Mouse (Mus musculus) thymus, adult 2 months (tissue): ENCODE measurements around the gene Arap1. TPM values are rescaled to one million over a fixed set of nuclear protein-coding genes. Genes with fewer than 3 reads are reported as not detected.

Experiments used
- DNase-seq: peaks from one replicate; pipeline ENCODE4 v3.0.0; 2021
- H3K27ac ChIP-seq: fragments of 200-500 bp; 2 replicates; pipeline ENCODE4 v1.5.1; 2012; ENCODE audit warnings: low read length, control low read depth; ENCODE audit not compliant: control insufficient read depth, insufficient read depth
- H3K27me3 ChIP-seq: fragments of 200-500 bp; 2 replicates; pipeline ENCODE4 v1.6.1; 2012; ENCODE audit warnings: mild to moderate bottlenecking, low read length, moderate library complexity, mixed read lengths; ENCODE audit not compliant: control insufficient read depth, insufficient read depth
- H3K36me3 ChIP-seq: fragments of 200-500 bp; 2 replicates; pipeline ENCODE4 v1.6.1; 2012; ENCODE audit warnings: mild to moderate bottlenecking, low read length, moderate library complexity; ENCODE audit not compliant: control insufficient read depth, insufficient read depth
- H3K4me1 ChIP-seq: fragments of 200-500 bp; replicated peaks from 2 replicates; pipeline ENCODE4 v1.6.1; 2012; ENCODE audit warnings: low read length; ENCODE audit not compliant: control insufficient read depth, insufficient read depth
- H3K4me3 ChIP-seq: fragments of 200-500 bp; 2 replicates; pipeline ENCODE4 v1.5.1; 2012; ENCODE audit warnings: mild to moderate bottlenecking, low read length, control low read depth, moderate library complexity; ENCODE audit not compliant: control insufficient read depth, insufficient read depth
- CTCF ChIP-seq: fragments of 200-500 bp; IDR thresholded peaks from 2 replicates; pipeline ENCODE4 v1.5.1; 2012; ENCODE audit warnings: mild to moderate bottlenecking, control low read depth, low read length, moderate library complexity, borderline replicate concordance; ENCODE audit not compliant: control insufficient read depth, poor library complexity, insufficient read depth; ENCODE audit errors: extremely low read depth
- POLR2A ChIP-seq: fragments of 200-500 bp; IDR thresholded peaks from 2 replicates; pipeline ENCODE4 v1.6.1; 2012; ENCODE audit warnings: mild to moderate bottlenecking, low read length, control low read depth, moderate library complexity; ENCODE audit not compliant: control insufficient read depth, poor library complexity, insufficient read depth; ENCODE audit errors: extremely low read depth
- WGBS: fragments of 180-500 bp; shearing (Covaris S2); methylation state at CpG from one replicate; pipeline ENCODE4 v1.1.7; 2018; 5-methylcytosine and 5-hydroxymethylcytosine counted together
- polyA plus RNA-seq: library from polyadenylated mRNA; depleted of rRNA; stranded (reverse); fragments of >200 nt; gene quantifications from 2 replicates; pipeline ENCODE4 v1.2.3, GENCODE M21; 2012

Arap1 gene
- polyA plus RNA-seq, 1 experiment, result 225 TPM

DNA sequence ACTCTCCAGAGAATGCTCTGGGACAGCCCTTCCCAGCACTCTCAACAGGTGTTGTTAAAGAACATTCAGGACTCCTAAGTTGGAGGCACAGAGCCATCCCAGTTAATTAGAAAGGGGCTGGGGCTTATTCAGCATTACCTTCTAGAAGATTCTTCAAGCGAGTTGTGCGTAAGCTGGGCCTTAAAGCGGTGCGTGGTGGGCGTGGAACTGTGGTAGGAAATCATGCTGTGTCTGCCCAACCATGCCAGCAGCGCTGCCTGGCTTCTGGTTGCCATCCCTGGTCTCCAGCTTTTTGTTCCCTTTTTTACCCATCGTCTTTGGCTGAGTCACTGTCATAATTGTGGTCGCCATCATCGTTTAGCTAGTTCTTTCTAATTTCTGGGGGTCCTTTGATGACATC, 106.6 kb downstream of the Arap1 start:
- TF ChIP-seq CTCF (no peak), POLR2A (no peak)
- Histone ChIP-seq H3K36me3 (no peaks in the 10 kb centered on the region), H3K27me3 (no peaks in the 10 kb centered on the region; the same call in 1 of the 2 replicates), H3K4me1 (peaks cover 28% of the 10 kb centered on the region), H3K27ac (no peak overlapping the region), H3K4me3 (no peak overlapping the region)
- WGBS, result 27% methylated on average over 9 of the region's 9 CpGs
- DNase-seq, result no peak

DNA sequence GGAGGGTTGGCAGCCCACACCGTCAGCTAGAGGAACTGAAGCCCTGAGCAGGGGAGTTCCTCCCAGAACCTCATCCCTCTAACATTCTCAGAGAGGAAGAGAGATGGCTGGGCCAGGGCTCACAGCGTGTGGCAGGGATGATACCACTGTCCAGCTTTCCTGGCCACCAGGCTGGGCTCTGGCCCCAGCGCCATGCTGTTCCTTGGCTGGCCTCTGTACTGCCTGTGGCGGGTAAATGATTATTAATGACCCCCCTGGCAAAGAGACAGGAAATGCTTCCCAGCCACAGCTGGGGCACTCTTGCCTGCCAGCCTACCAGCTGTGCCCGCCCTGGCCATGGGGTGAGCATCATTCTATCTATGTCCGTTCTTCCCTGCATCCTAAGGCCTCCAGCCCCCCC, 107.3 kb downstream of the Arap1 start:
- no peaks in the 10 kb centered on the region for H3K36me3 ChIP-seq
- 81% methylated on average over 6 of the region's 6 CpGs for WGBS
- no peak overlapping the region for H3K27ac ChIP-seq
- no peaks in the 10 kb centered on the region; the same call in 1 of the 2 replicates for H3K27me3 ChIP-seq
- no peak for DNase-seq
- no peak overlapping the region for H3K4me3 ChIP-seq
- peaks cover 28% of the 10 kb centered on the region for H3K4me1 ChIP-seq
- TF ChIP-seq CTCF, result no peak
- no peak for TF ChIP-seq POLR2A

DNA sequence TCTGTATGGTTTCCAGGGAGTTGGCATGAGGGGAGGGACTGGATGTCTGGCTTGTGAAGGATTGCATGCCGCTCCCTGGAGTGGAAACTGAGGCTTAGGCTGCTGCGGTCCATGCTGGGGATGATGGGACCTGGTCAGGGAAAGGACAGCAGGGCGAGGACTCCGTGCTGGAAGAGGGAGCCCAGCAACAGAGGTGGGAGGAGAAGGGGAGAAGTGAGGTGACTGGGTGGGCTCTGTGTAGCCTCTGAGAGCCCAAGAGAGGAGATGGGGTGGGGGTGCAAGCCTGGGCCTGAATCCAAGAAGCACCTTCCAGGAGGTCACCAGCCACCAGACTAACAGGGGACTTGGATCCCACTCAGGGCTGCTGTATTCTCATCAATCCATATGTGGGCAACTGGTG, 108.5 kb downstream of the Arap1 start:
- Histone ChIP-seq H3K36me3 (no peaks in the 10 kb centered on the region), H3K27me3 (no peaks in the 10 kb centered on the region; the same call in 1 of the 2 replicates), H3K27ac (no peak overlapping the region), H3K4me1 (peaks cover 28% of the 10 kb centered on the region), H3K4me3 (no peak overlapping the region)
- DNase-seq, result no peak
- 93% methylated on average over 4 of the region's 4 CpGs for WGBS
- TF ChIP-seq CTCF (no peak), POLR2A (no peak)

DNA sequence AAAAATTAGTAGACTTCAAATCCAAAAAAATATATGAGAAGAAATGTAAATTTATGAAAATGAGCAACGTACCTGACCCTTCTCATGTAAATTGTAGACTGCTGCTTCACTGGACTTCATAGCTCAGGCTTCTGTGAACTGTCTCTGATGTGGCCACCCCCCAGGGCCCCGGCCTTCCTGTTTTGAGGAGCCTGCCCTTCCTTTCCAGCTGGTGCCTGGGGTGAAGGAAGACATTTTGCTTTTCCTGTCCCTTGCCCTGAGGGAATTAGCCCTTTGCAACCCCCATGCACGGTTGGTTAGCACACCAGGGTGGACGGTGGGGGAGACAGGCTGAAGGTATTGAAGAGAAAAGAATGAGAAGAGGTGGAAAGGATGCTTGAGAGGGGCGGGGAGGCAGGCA, 108.9 kb downstream of the Arap1 start:
- Histone ChIP-seq H3K4me1 (peaks cover 28% of the 10 kb centered on the region), H3K36me3 (no peaks in the 10 kb centered on the region), H3K4me3 (no peak overlapping the region), H3K27me3 (no peaks in the 10 kb centered on the region; the same call in 1 of the 2 replicates), H3K27ac (no peak overlapping the region)
- DNase-seq, result no peak
- TF ChIP-seq POLR2A, result no peak
- no peak for TF ChIP-seq CTCF
- 24% methylated on average over 5 of the region's 5 CpGs for WGBS

DNA sequence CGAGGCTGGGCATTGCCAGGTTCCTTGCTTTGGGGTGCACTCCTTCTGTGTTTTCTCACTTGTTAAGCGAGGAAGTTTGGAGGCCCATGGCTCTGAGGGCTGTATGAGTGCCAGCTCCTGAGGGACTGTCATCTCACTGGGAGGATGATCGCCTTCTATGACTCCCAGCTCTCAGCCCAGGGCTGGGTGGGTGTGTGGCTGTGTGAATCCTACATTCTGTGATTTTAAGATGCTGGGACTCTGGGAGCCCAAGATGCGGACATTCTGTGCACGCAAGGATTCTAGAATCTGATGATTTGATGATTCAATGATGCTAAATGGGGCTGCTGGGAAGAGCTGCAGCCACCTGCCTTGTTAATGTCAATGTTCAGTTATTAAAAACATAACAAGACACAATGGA, 109.4 kb downstream of the Arap1 start:
- Histone ChIP-seq H3K36me3 (no peaks in the 10 kb centered on the region), H3K4me3 (no peak overlapping the region), H3K27me3 (no peaks in the 10 kb centered on the region; the same call in 1 of the 2 replicates), H3K4me1 (peaks cover 33% of the 10 kb centered on the region), H3K27ac (no peak overlapping the region)
- DNase-seq, result no peak
- WGBS, result 89% methylated on average over 5 of the region's 5 CpGs
- no peak for TF ChIP-seq CTCF
- TF ChIP-seq POLR2A, result no peak

DNA sequence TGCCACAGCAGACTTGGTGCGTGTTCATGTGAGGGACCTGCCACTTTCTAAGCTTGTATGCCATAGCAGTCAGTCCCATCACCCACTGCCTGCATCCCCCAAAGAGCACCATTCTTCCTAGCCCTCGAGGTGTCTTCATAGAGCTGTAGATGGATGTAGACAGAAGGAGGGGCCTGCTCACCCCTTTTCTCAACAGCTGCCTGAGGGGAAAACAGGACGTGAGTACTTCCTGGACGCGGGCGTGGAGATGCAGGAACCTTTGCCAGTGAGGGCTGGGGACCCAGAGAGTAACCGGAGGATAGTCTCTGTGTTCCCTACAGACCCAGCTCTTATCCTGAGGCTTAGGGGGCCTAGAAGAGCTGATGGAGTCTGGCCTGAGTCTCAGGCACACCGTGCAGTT, 109.9 kb downstream of the Arap1 start:
- 15% methylated on average over 8 of the region's 8 CpGs for WGBS
- no peaks in the 10 kb centered on the region for H3K36me3 ChIP-seq
- TF ChIP-seq CTCF (no peak), POLR2A (no peak)
- H3K27me3 ChIP-seq, result no peaks in the 10 kb centered on the region
- DNase-seq, result peak; percentile 29
- no peak overlapping the region for H3K4me3 ChIP-seq
- no peak overlapping the region for H3K27ac ChIP-seq
- peaks cover 39% of the 10 kb centered on the region for H3K4me1 ChIP-seq

DNA sequence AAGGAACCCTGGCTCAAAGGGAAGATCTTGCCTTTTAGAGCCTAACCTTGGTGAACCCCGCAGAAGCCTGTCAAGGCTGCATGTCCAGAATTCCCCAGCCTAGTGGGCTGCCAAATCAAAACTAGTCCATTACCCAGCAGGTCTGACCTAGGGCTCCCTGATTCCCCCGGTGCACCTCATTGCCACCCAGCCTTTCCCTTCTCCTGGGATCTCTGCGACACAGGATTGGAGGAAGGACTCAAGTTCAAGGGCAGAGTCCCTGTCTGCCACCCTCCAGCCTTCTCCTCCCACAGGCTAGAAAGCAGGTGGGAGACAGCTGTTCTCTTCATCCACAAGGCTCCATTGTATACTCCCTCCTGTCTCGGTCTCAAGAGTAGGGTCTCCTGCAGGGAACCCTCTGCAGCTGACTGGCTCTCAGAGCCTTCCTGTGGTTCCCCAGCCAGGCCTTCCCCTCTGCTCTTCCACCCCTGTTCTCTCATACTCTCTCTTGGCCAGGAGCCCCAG, 110.5 kb downstream of the Arap1 start:
- no peak for DNase-seq
- TF ChIP-seq POLR2A, result no peak
- no peak for TF ChIP-seq CTCF
- Histone ChIP-seq H3K36me3 (no peaks in the 10 kb centered on the region), H3K27me3 (no peaks in the 10 kb centered on the region), H3K4me1 (peaks cover 39% of the 10 kb centered on the region), H3K4me3 (no peak overlapping the region), H3K27ac (no peak overlapping the region)
- WGBS, result 82% methylated on average over 4 of the region's 4 CpGs
